Mouse (Mus musculus) ES-E14 (cell line): ENCODE measurements at regions not wholly inside any gene's neighbourhood (a gene's known extent, or its start where the extent isn't known, plus 50 kb on each side); places are given as distances from the start of the nearest gene placed in this dataset.

Experiments used
- DNase-seq: peaks from one replicate; pipeline ENCODE4 v3.0.0-alpha.2; 2013; ENCODE audit warnings: low read depth, low spot score
- H3K27ac ChIP-seq: 2 replicates; pipeline ENCODE4 v1.5.1; 2012; ENCODE audit warnings: low read depth, mild to moderate bottlenecking, low read length, moderate library complexity, mixed read lengths; ENCODE audit not compliant: poor library complexity, insufficient read depth, severe bottlenecking
- H3K36me3 ChIP-seq: 2 replicates; pipeline ENCODE4 v1.6.1; 2012; ENCODE audit warnings: mild to moderate bottlenecking, low read length, moderate library complexity, mixed read lengths; ENCODE audit not compliant: control insufficient read depth, poor library complexity, insufficient read depth, severe bottlenecking
- H3K4me1 ChIP-seq, 2 experiments: fragments of 150-350 bp in 1 of 2; sonication (generic) in 1 of 2; 2 replicates each; pipeline ENCODE4 v1.6.1; 2012; ENCODE audit warnings: low read length in 2 of 2, mild to moderate bottlenecking in 1 of 2, mixed read lengths in 1 of 2; ENCODE audit not compliant: control insufficient read depth in 2 of 2, insufficient read depth in 2 of 2, poor library complexity in 1 of 2
- H3K4me3 ChIP-seq, 2 experiments: fragments of 150-350 bp in 1 of 2; sonication (generic) in 1 of 2; 2 replicates each; pipeline ENCODE4 v1.5.1; 2012; ENCODE audit warnings: low read length in 2 of 2, low read depth in 1 of 2, mild to moderate bottlenecking in 1 of 2, mixed read lengths in 1 of 2; ENCODE audit not compliant: insufficient read depth in 1 of 2, poor library complexity in 1 of 2, severe bottlenecking in 1 of 2
- H3K9ac ChIP-seq: 2 replicates; pipeline ENCODE4 v1.6.1; 2012; ENCODE audit warnings: low read depth, mild to moderate bottlenecking, low read length, mixed read lengths; ENCODE audit not compliant: poor library complexity, insufficient read depth, severe bottlenecking
- H3K9me3 ChIP-seq: fragments of 150-350 bp; sonication (generic); 2 replicates; pipeline ENCODE4 v1.6.1; 2012; ENCODE audit warnings: low read depth, mild to moderate bottlenecking, low read length; ENCODE audit not compliant: control insufficient read depth, insufficient read depth
- CHD2 ChIP-seq: IDR thresholded peaks from 2 replicates; pipeline ENCODE4 v1.6.1; 2014; ENCODE audit warnings: mild to moderate bottlenecking, low read depth, low read length, inconsistent platforms
- HCFC1 ChIP-seq: IDR thresholded peaks from 2 replicates; pipeline ENCODE4 v1.6.1; 2012; ENCODE audit warnings: low read length, inconsistent platforms, borderline replicate concordance; ENCODE audit not compliant: insufficient read depth
- MAFK ChIP-seq: IDR thresholded peaks from 2 replicates; pipeline ENCODE4 v1.6.1; 2014; ENCODE audit warnings: mild to moderate bottlenecking, low read depth, low read length, inconsistent platforms; ENCODE audit not compliant: insufficient read depth
- ZC3H11A ChIP-seq: IDR thresholded peaks from 2 replicates; pipeline ENCODE4 v1.6.1; 2012; ENCODE audit warnings: low read depth, mild to moderate bottlenecking, inconsistent platforms, low read length, borderline replicate concordance
- ZNF384 ChIP-seq: IDR thresholded peaks from 2 replicates; pipeline ENCODE4 v1.6.1; 2012; ENCODE audit warnings: low read depth, low read length, inconsistent platforms
- in situ Hi-C, 2 experiments: fragments of 600-800 bp; cut with MboI; formaldehyde crosslinking; loops; one replicate each; pipeline ENCODE4 v1.15.1; 2025; ENCODE audit warnings: low sequenced_read_pairs in 2 of 2, inconsistent platforms in 1 of 2; ENCODE audit not compliant: unreplicated experiment in 2 of 2

GRCm38 (mm10) chr1:151270691-151271090, 60.8 kb downstream of the Gm47996 start:
- Histone ChIP-seq H3K9ac (no peak overlapping the region), H3K4me1 (no peaks in the 10 kb centered on the region), H3K4me3 (no peak overlapping the region), H3K36me3 (no peaks in the 10 kb centered on the region), H3K9me3 (no peaks in the 10 kb centered on the region; the same call in 1 of the 2 replicates), H3K27ac (no peak overlapping the region)
- no peak for TF ChIP-seq ZC3H11A
- no peak for TF ChIP-seq CHD2
- TF ChIP-seq ZNF384, result no peak
- TF ChIP-seq HCFC1, result no peak
- no peak for TF ChIP-seq MAFK
- no peak for DNase-seq
- in situ Hi-C loops, result no loop called here

- H3K9ac ChIP-seq, result no peak overlapping the region
- in situ Hi-C loops, result no loop called here
- no peak overlapping the region for H3K4me3 ChIP-seq
- TF ChIP-seq MAFK (no peak), ZNF384 (no peak), HCFC1 (no peak), ZC3H11A (no peak), CHD2 (no peak)
- H3K27ac ChIP-seq, result no peak overlapping the region
- no peaks in the 10 kb centered on the region for H3K36me3 ChIP-seq
- H3K4me1 ChIP-seq, result no peaks in the 10 kb centered on the region
- no peaks in the 10 kb centered on the region; the same call in 1 of the 2 replicates for H3K9me3 ChIP-seq
- no peak for DNase-seq
Measured at GRCm38 (mm10) chr1:151274306-151274705, 64.4 kb downstream of the Gm47996 start.

GRCm38 (mm10) chr1:151275581-151275980, 65.7 kb downstream of the Gm47996 start:
- TF ChIP-seq HCFC1 (no peak), MAFK (no peak), CHD2 (no peak), ZC3H11A (no peak), ZNF384 (no peak)
- Histone ChIP-seq H3K4me1 (no peaks in the 10 kb centered on the region), H3K9ac (no peak overlapping the region), H3K27ac (no peak overlapping the region), H3K9me3 (no peaks in the 10 kb centered on the region; the same call in 1 of the 2 replicates), H3K36me3 (no peaks in the 10 kb centered on the region), H3K4me3 (no peak overlapping the region)
- in situ Hi-C loops, result no loop called here
- DNase-seq, result no peak

GRCm38 (mm10) chr1:151279955-151280354, 64.3 kb upstream of the Ivns1abp start:
- TF ChIP-seq HCFC1, result no peak
- no peak for TF ChIP-seq MAFK
- no peak for TF ChIP-seq CHD2
- TF ChIP-seq ZNF384, result no peak
- no peak for TF ChIP-seq ZC3H11A
- no peaks in the 10 kb centered on the region for H3K4me1 ChIP-seq

GRCm38 (mm10) chr1:151285045-151285444, 59.2 kb upstream of the Ivns1abp start:
- Histone ChIP-seq H3K4me1 (peaks cover 3 to 10% of the 10 kb centered on the region in 2 experiments; a peak in 2 of 4 replicates), H3K9me3 (no peaks in the 10 kb centered on the region), H3K9ac (no peak overlapping the region), H3K27ac (no peak overlapping the region), H3K4me3 (no peak overlapping the region), H3K36me3 (no peaks in the 10 kb centered on the region)
- in situ Hi-C loops, result no loop called here
- no peak for TF ChIP-seq MAFK
- TF ChIP-seq ZC3H11A, result no peak
- no peak for TF ChIP-seq ZNF384
- no peak for TF ChIP-seq CHD2
- no peak for TF ChIP-seq HCFC1
- no peak for DNase-seq

More at GRCm38 (mm10) chr1:151279955-151280354, 64.3 kb upstream of the Ivns1abp start:
- H3K27ac ChIP-seq, result no peak overlapping the region
- no peak overlapping the region for H3K9ac ChIP-seq
- DNase-seq, result no peak
- in situ Hi-C loops, result no loop called here
- no peaks in the 10 kb centered on the region for H3K9me3 ChIP-seq
- H3K4me3 ChIP-seq, result no peak overlapping the region
- no peaks in the 10 kb centered on the region for H3K36me3 ChIP-seq
